Mouse (Mus musculus) granulocyte monocyte progenitor cell, adult 5-6 weeks (primary cell): ENCODE data around the gene Numb. TPM values are rescaled to one million over a fixed set of nuclear protein-coding genes. Genes with fewer than 3 reads are reported as not detected.
"Not testable (repeated sequence)": the region's sequence is repeated elsewhere in the genome, so short reads cannot be mapped to it uniquely, and the experiment has no call there.

ENCODE experiments used
- ATAC-seq: replicated peaks from 2 replicates; pipeline ENCODE4 v1.8.0; 2016; ENCODE audit warnings: mild to moderate bottlenecking, moderate TSS enrichment, inconsistent platforms; ENCODE audit not compliant: poor library complexity, severe bottlenecking
- total RNA-seq, 2 experiments: library from RNA; stranded (forward) in 1 of 2; stranded (reverse) in 1 of 2; fragments of 200-712, 200-1000 nt in 1 of 2; fragments of >200 nt in 1 of 2; fragmentation: Nextera tagmentation in 1 of 2; gene quantifications; 2 replicates each; pipeline ENCODE4 v1.2.3; 2014 to 2017

The Numb gene
- total RNA-seq (2014; fragmentation: Nextera tagmentation) (9.3 and 14.2 TPM in 2 replicates), total RNA-seq (2017) (20.4 and 20.8 TPM in 2 replicates)

GRCm38 (mm10) chr12:83921535-83922381 lies at the start of gene Numb:
TSS of gene Numb (minus strand) at chr12:83921934.
- ATAC-seq = peak; percentile 98

GRCm38 (mm10) chr12:83965235-83965634 lies 43.5 kb upstream of the Numb start:
- no peak for ATAC-seq

- ATAC-seq = no peak; the same call in 1 of the 2 replicates
These were observed 36.5 kb upstream of the Numb start for GRCm38 (mm10) chr12:83958278-83958677.

- ATAC-seq = no peak
These were observed 30.2 kb upstream of the Numb start for GRCm38 (mm10) chr12:83951711-83952575.

GRCm38 (mm10) chr12:83950840-83951701 lies 29.3 kb upstream of the Numb start:
- ATAC-seq = peak; percentile 12

GRCm38 (mm10) chr12:83950493-83950839 lies 28.7 kb upstream of the Numb start, which contains the start of gene Riox1:
TSS of gene Riox1 (plus strand) at chr12:83950608.
- ATAC-seq = peak; percentile 68

GRCm38 (mm10) chr12:83949776-83950492 lies 28.2 kb upstream of the Numb start:
- peak; percentile 74 for ATAC-seq

GRCm38 (mm10) chr12:83949043-83949442 lies 27.3 kb upstream of the Numb start:
- peak; percentile 29; the same call in 1 of the 2 replicates for ATAC-seq

GRCm38 (mm10) chr12:83947260-83947811 lies 25.6 kb upstream of the Numb start:
- no peak for ATAC-seq

GRCm38 (mm10) chr12:83941938-83942337 lies 20.2 kb upstream of the Numb start:
- ATAC-seq = no peak

- peak; percentile 46; the same call in 1 of the 2 replicates for ATAC-seq
These were observed 18.3 kb upstream of the Numb start for GRCm38 (mm10) chr12:83940031-83940430.

GRCm38 (mm10) chr12:83939332-83939731 lies 17.6 kb upstream of the Numb start:
- ATAC-seq = 0 out of 2 replicates have a peak, but pooled peaks have one; percentile 27

- ATAC-seq = not testable (repeated sequence)
These were observed 16.9 kb upstream of the Numb start for GRCm38 (mm10) chr12:83938592-83938991.

- ATAC-seq = no peak
These were observed 15.9 kb upstream of the Numb start for GRCm38 (mm10) chr12:83937600-83937999.

- peak; percentile 92 for ATAC-seq
These were observed 7.6 kb upstream of the Numb start for GRCm38 (mm10) chr12:83929186-83929804.

GRCm38 (mm10) chr12:83927747-83928146 lies 6.0 kb upstream of the Numb start:
- peak; percentile 45 for ATAC-seq

- no peak for ATAC-seq
These were observed 4.3 kb upstream of the Numb start for GRCm38 (mm10) chr12:83926061-83926460.

- no peak for ATAC-seq
These were observed 3.5 kb upstream of the Numb start for GRCm38 (mm10) chr12:83925160-83925703.
